Mouse (Mus musculus) liver, embryonic 13.5 days (tissue): ENCODE measurements around the gene Synj2bp. TPM values are rescaled to one million over a fixed set of nuclear protein-coding genes. Genes with fewer than 3 reads are reported as not detected.
"Not testable (repeated sequence)": the region's sequence is repeated elsewhere in the genome, so short reads cannot be mapped to it uniquely, and the experiment has no call there.

Experiments
- ATAC-seq: fragments of 200-750 bp; cut with Nextera tagmentation; 2 replicates; pipeline ENCODE4 v1.8.0; 2017; ENCODE audit warnings: low read depth, mild to moderate bottlenecking, moderate number of reproducible peaks, moderate library complexity
- DNase-seq: peaks from one replicate; pipeline ENCODE4 v3.0.0; 2022
- H3K27ac ChIP-seq: fragments of 300-500 bp; sonication (generic); 2 replicates; pipeline ENCODE4 v1.5.1; 2015; ENCODE audit warnings: moderate library complexity, mild to moderate bottlenecking, inconsistent platforms
- H3K27me3 ChIP-seq: fragments of 300-500 bp; sonication (generic); 2 replicates; pipeline ENCODE4 v1.6.1; 2015; ENCODE audit warnings: mild to moderate bottlenecking, inconsistent platforms
- H3K36me3 ChIP-seq: fragments of 300-500 bp; sonication (generic); 2 replicates; pipeline ENCODE4 v1.6.1; 2015; ENCODE audit warnings: mild to moderate bottlenecking, inconsistent platforms
- H3K4me1 ChIP-seq: fragments of 300-500 bp; sonication (generic); replicated peaks from 2 replicates; pipeline ENCODE4 v1.6.1; 2015; ENCODE audit warnings: inconsistent platforms
- H3K4me2 ChIP-seq: fragments of 300-500 bp; sonication (generic); 2 replicates; pipeline ENCODE4 v1.6.1; 2015; ENCODE audit warnings: inconsistent platforms, mild to moderate bottlenecking, moderate library complexity
- H3K4me3 ChIP-seq: fragments of 300-500 bp; sonication (generic); replicated peaks from 2 replicates; pipeline ENCODE4 v1.5.1; 2015; ENCODE audit warnings: mild to moderate bottlenecking, inconsistent platforms
- H3K9ac ChIP-seq: fragments of 300-500 bp; sonication (generic); 2 replicates; pipeline ENCODE4 v1.6.1; 2015; ENCODE audit warnings: mild to moderate bottlenecking, inconsistent platforms
- H3K9me3 ChIP-seq: fragments of 300-500 bp; sonication (generic); replicated peaks from 2 replicates; pipeline ENCODE4 v1.6.1; 2016; ENCODE audit warnings: inconsistent platforms
- WGBS: fragments of 180-500 bp; shearing (Covaris S2); methylation state at CpG from one replicate; pipeline ENCODE4 v1.1.7; 2015; ENCODE audit not compliant: insufficient replicate concordance; 5-methylcytosine and 5-hydroxymethylcytosine counted together
- polyA plus RNA-seq: library from polyadenylated mRNA; unstranded; fragments of >200 nt; fragmentation: Nextera tagmentation; extraction: Ambion mirVana; gene quantifications from 2 replicates; pipeline ENCODE4 v1.2.1, GENCODE M21; 2015

Synj2bp gene
- polyA plus RNA-seq, 1 experiment from 2014 or later: 16.3 TPM

DNA sequence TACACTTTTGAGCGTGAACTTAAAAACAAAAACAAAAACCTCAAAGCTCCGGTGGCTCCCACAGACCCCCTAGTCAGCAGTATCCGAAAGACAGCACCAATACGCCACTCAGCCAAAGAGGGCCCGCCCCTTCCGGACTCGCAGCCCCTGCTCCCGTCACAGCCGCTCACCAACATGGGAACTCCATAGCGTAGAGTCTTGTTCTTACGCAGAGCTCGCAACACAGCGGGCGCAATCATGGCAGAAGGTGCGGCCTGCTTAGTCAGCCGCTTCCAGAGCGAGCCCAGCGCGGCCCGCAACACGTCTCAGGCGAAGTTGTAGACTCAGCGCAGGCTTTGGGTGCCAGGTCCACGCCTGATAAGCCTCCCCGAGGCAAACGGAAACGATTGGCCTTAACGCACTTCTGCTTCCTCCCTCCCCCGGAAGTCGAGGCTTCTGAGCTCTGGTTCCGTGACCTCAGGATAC, 48.0 kb downstream of the Synj2bp start, which contains the start of gene Cox16:
TSS of gene Cox16 (minus strand) at position 401 of the 465 bp plus-strand sequence.
- Histone ChIP-seq H3K4me2 (peak within 1 kb of the TSS; percentile 65), H3K27me3 (no peaks in the 10 kb centered on the region), H3K4me3 (peak within 1 kb of the TSS; percentile 73), H3K4me1 (peaks cover 10% of the 10 kb centered on the region; the same call in 1 of the 2 replicates), H3K27ac (peak within 1 kb of the TSS; percentile 96), H3K9ac (peak within 1 kb of the TSS; percentile 78), H3K9me3 (no peaks in the 10 kb centered on the region), H3K36me3 (no peaks in the 10 kb centered on the region)
- ATAC-seq: peak; percentile 95
- peak; percentile 77 for DNase-seq
- WGBS: under 1% methylated on average over 31 of the region's 31 CpGs

DNA sequence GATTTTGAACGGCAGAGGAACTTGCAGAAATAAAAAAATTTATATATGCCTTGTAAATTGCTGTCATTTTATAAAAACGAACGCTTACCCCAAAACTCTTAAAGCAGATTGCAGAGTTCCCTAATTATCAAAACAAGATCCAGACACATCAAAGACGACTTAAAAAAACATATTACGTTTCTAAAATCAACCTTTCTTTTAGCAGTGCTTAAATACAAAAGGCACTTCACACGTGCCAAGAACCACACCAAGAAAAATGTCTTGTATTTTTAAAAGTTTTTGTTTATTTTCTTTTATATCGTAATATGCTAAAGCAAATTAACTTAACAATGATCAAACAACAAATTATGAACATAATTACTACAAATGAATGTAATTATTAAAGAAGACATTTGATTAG, 48.5 kb downstream of the Synj2bp start:
- ATAC-seq (no peak), DNase-seq (no peak)
- peak overlapping the region; percentile 96; the same call in 1 of the 2 replicates for H3K27ac ChIP-seq
- H3K4me3 ChIP-seq: peak overlapping the region; percentile 73
- no peaks in the 10 kb centered on the region for H3K9me3 ChIP-seq
- no peaks in the 10 kb centered on the region for H3K36me3 ChIP-seq
- H3K4me2 ChIP-seq: peak overlapping the region; percentile 65
- peaks cover 10% of the 10 kb centered on the region; the same call in 1 of the 2 replicates for H3K4me1 ChIP-seq
- H3K9ac ChIP-seq: peak overlapping the region; percentile 78
- WGBS: 1% methylated on average over 7 of the region's 7 CpGs
- H3K27me3 ChIP-seq: no peaks in the 10 kb centered on the region

DNA sequence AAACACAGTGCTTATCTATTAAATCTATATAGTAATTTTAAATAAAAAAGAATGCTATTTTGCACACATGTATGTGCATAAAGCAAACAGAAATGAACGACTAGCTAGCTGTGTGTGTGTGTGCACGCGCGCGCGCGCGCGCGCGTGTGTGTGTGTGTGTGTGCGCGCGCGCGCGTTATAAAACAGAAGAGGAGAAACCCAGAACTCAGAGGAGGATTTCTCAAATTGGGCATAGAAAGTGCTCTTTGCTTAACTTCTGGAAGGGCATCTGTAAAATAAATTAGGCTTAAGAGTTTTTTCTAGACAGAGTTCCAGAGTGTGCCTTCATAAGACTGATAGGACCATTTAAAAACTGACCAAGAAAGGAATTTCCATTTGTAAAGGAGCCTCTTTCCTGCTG, 49.1 kb downstream of the Synj2bp start:
- peak overlapping the region; percentile 78 for H3K9ac ChIP-seq
- ATAC-seq: no peak
- no peak overlapping the region for H3K27ac ChIP-seq
- peak; percentile 9 for DNase-seq
- H3K4me2 ChIP-seq: peak overlapping the region; percentile 65
- 33% methylated on average over 17 of the region's 17 CpGs for WGBS
- H3K36me3 ChIP-seq: no peaks in the 10 kb centered on the region
- peak overlapping the region; percentile 73 for H3K4me3 ChIP-seq
- no peaks in the 10 kb centered on the region for H3K27me3 ChIP-seq
- H3K4me1 ChIP-seq: peaks cover 10% of the 10 kb centered on the region; the same call in 1 of the 2 replicates
- H3K9me3 ChIP-seq: no peaks in the 10 kb centered on the region

DNA sequence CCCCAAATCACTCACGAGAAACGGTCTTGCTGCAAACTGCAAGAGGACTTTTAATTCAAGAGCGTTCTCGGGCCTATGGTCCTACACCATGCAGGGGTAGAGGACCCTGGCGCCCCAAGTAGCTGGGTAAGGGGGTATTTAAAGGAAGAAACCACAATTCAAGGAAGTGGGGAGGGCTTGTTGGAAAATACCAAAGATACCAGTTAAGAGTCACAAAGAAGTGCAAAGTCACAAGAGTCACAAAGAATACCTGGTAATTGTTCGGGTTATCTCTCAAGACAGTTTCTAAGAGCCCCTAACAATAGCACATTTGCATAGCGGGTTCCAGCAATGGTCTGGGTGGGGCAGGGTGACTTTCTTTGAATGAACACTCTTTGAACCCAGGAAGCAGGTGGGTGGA, 73.7 kb downstream of the Synj2bp start:
- H3K4me3 ChIP-seq, DNase-seq, ATAC-seq, H3K27ac ChIP-seq, H3K9ac ChIP-seq, H3K36me3 ChIP-seq, H3K4me2 ChIP-seq, H3K4me1 ChIP-seq, H3K27me3 ChIP-seq: not testable (repeated sequence)
- peaks cover 10% of the 10 kb centered on the region; the same call in 1 of the 2 replicates for H3K9me3 ChIP-seq
- WGBS: 81% methylated on average over 7 of the region's 7 CpGs

Other genes with a start within 250 kb of the Synj2bp start
- 0.06 and 0.08 TPM in 2 replicates for gene Slc8a3, start 199.7 kb downstream of the Synj2bp start, polyA plus RNA-seq
- 0.06 and 0.07 TPM in 2 replicates for gene Gm4787, start 153.4 kb downstream of the Synj2bp start, polyA plus RNA-seq
- gene Adam4, start 111.0 kb downstream of the Synj2bp start, polyA plus RNA-seq: 0.14 TPM in 2 replicates
- 91.0 and 95.5 TPM in 2 replicates for gene Cox16, start 47.8 kb downstream of the Synj2bp start, polyA plus RNA-seq
- 13.2 and 15.8 TPM in 2 replicates for gene Gm20498, start within 50 bp of the Synj2bp start, polyA plus RNA-seq
- gene Adam21, start 35.6 kb upstream of the Synj2bp start, polyA plus RNA-seq: not detected in 2 replicates
- 43.2 and 46.9 TPM in 2 replicates for gene Med6, start 62.1 kb upstream of the Synj2bp start, polyA plus RNA-seq
- 0.02 and 0.05 TPM in 2 replicates for gene Ttc9, start 98.3 kb upstream of the Synj2bp start, polyA plus RNA-seq
- 0.02 and 0.03 TPM in 2 replicates for gene Map3k9, start 248.3 kb upstream of the Synj2bp start, polyA plus RNA-seq